Mouse (Mus musculus) ES-Bruce4 (cell line): ENCODE results near the gene Rimbp2.

Source experiments
- CTCF ChIP-seq: IDR thresholded peaks from one replicate; pipeline ENCODE4 v1.8.1; 2011; ENCODE audit warnings: low read depth, low read length
- POLR2A ChIP-seq: IDR thresholded peaks from one replicate; pipeline ENCODE4 v1.8.1; 2011; ENCODE audit warnings: low read length; ENCODE audit not compliant: insufficient read depth

- TF ChIP-seq POLR2A (no peak), CTCF (no peak)
Observed at GRCm38 (mm10) chr5:128899971-128900370, 53.3 kb downstream of the Rimbp2 start.
